Mouse (Mus musculus): ENCODE results near the gene Cd22. TPM values are rescaled to one million over a fixed set of nuclear protein-coding genes. Genes with fewer than 3 reads are reported as not detected.

The Cd22 gene
- polyA plus RNA-seq, 1 experiment from 2014 or later = 0.21 TPM

DNA sequence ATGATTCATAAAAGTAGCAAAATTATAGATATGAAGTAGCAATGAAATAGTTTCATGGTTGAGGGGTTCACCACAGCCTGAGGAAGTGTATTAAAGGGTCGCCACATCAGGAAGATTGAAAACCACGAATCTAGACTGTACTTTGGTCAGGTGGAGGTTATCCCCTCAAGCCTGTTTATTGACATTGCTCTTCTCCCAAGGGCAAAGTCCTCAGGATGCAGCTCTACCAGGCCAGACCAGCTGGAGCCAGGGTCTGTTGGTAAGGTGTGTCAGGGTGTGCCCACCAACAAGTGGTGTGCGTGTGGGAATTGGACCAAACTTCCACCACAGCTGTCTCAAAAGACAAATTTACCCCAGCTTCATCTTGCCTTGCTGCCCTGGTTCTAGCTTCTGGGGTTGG lies 15.1 kb upstream of the Cd22 start:
- no peak overlapping the region for H3K4me2 ChIP-seq
- ATAC-seq = no peak; the same call in 1 of the 2 replicates

DNA sequence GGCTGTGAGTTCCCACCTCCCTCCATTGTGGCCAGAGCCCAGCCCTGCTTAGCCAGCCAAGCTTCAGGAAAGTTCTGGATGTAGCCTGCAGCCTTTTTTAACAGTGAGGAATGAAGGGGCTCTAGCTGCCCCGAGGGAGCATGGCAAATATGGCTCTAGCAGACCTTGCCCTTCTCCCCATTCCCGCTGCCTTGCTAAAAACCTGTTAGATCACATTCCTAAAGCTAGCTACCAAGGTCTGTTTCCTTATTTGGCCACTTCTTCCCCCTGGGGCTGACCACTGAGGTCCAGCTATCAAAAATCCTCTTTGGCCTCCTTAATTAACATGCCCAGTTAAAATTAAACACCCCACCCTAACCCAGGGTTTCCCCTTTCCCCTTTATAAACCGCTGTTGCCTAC lies 12.4 kb upstream of the Cd22 start:
- ATAC-seq = no peak
- Histone ChIP-seq H3K27me3 (replicated peaks) (no peaks in the 10 kb centered on the region), H3K4me3 (no peak overlapping the region), H3K36me3 (no peaks in the 10 kb centered on the region), H3K4me1 (no peaks in the 10 kb centered on the region), H3K27ac (no peak overlapping the region), H3K4me2 (no peak overlapping the region), H3K9me3 (replicated peaks) (no peaks in the 10 kb centered on the region), H3K9ac (no peak overlapping the region)
- 44% methylated on average over 3 of the region's 3 CpGs for WGBS (ENCODE audit: insufficient replicate concordance)

More for the DNA sequence above, 15.1 kb upstream of the Cd22 start:
- Histone ChIP-seq H3K4me3 (no peak overlapping the region), H3K27me3 (replicated peaks) (no peaks in the 10 kb centered on the region), H3K9ac (no peak overlapping the region), H3K27ac (no peak overlapping the region), H3K9me3 (replicated peaks) (no peaks in the 10 kb centered on the region), H3K4me1 (no peaks in the 10 kb centered on the region), H3K36me3 (no peaks in the 10 kb centered on the region)
- WGBS (ENCODE audit: insufficient replicate concordance) = 58% methylated on average over 3 of the region's 3 CpGs

DNA sequence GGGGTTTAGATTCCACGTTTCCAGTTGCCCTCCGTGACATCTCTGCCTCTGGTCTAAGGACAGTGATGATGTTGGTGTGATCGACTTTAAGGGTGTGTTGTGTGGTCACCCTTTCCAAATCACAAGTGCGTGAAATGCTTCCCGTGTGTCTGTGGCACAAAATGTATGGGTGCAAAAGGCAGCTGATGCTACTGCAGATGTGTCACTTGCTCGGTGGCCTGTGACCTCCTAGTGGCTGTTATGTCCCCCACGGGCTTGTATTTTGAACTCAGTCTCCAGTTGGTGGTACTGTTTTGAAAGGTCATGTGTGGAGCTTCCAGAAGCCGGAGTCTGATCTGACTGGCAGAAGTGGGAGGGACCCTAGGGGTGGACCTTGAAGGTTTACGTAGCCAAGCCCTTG lies 11.6 kb upstream of the Cd22 start:
- Histone ChIP-seq H3K4me1 (no peaks in the 10 kb centered on the region), H3K27ac (no peak overlapping the region), H3K9me3 (replicated peaks) (no peaks in the 10 kb centered on the region), H3K36me3 (no peaks in the 10 kb centered on the region), H3K4me3 (no peak overlapping the region), H3K27me3 (replicated peaks) (no peaks in the 10 kb centered on the region), H3K4me2 (no peak overlapping the region), H3K9ac (no peak overlapping the region)
- 70% methylated on average over 9 of the region's 9 CpGs for WGBS (ENCODE audit: insufficient replicate concordance)
- ATAC-seq = no peak

DNA sequence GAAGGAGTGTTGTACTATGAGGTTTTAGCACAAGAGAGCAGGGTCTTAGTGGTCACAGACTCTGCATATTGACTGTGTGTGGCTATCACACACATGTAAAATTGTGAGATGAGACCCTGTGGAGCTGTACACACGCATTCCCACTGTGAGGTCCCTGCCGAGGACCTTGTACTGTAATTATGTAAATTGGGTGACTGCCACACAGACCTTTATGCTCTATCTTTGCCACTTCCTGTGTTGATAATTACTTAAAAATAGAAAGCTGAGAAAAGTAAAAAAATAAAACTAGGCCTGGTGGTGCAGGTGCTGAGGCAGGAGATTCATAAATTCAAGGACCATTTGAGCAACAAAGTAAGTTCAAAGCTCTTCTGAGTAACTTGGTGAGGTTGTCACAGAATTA lies 10.5 kb upstream of the Cd22 start:
- Histone ChIP-seq H3K9ac (no peak overlapping the region), H3K4me1 (no peaks in the 10 kb centered on the region), H3K36me3 (no peaks in the 10 kb centered on the region), H3K27me3 (replicated peaks) (no peaks in the 10 kb centered on the region), H3K9me3 (replicated peaks) (no peaks in the 10 kb centered on the region), H3K4me3 (no peak overlapping the region), H3K4me2 (no peak overlapping the region), H3K27ac (no peak overlapping the region)
- 45% methylated on average over 2 of the region's 2 CpGs for WGBS (ENCODE audit: insufficient replicate concordance)
- ATAC-seq = no peak

DNA sequence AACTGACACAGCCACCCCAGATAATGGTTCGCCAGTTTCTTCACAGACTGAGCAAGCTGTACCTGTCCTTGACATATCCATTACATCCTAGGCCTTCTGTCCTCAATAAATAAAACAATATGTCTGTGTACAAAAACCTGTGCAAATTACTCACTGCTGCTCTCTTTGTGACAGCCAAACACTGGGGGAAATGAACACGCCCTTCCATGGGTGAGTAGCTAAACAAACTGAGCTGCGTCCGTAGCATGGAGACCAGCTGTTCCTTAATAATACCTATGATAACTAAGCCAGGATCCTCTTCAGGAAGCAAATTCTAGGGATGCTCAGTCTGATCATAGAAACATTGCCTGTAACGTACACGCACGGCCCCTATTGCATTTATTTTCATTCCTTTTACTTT lies 8.6 kb upstream of the Cd22 start:
- Histone ChIP-seq H3K36me3 (no peaks in the 10 kb centered on the region), H3K9ac (no peak overlapping the region), H3K4me3 (no peak overlapping the region), H3K27me3 (replicated peaks) (no peaks in the 10 kb centered on the region), H3K4me2 (no peak overlapping the region), H3K9me3 (replicated peaks) (no peaks in the 10 kb centered on the region), H3K27ac (no peak overlapping the region), H3K4me1 (no peaks in the 10 kb centered on the region)
- 70% methylated on average over 7 of the region's 7 CpGs for WGBS (ENCODE audit: insufficient replicate concordance)
- ATAC-seq = no peak

DNA sequence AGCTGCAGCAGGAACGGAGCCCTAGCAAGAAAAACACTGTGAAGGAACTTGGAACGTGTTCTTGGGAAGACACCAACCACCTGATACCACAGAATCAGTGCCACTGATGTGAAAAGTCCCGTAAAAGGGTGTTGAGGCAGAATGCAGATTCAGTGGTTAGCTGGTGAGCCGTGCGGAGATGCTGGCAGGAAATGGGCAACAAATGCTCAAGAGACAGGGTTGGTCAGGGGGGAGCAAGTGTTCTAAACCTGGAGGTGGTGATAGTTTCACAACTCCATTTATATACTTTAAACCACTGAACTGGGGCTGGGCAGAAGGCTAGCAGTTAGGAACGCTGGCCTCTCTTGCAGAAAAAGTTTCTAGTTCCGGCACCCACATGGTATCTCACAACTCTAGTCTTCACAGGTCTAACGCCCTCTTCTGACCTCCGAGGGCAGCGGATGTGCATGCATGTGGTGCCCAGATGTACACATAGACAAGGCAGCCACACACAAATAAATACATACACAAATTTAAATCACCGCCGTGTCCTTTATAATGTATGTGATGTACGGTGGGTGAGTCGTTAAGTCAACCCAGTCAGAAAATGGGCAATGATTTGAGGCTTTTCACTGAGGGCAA lies 7.5 kb upstream of the Cd22 start:
- Histone ChIP-seq H3K27ac (no peak overlapping the region), H3K9me3 (replicated peaks) (no peaks in the 10 kb centered on the region), H3K9ac (no peak overlapping the region), H3K4me3 (no peak overlapping the region), H3K27me3 (replicated peaks) (no peaks in the 10 kb centered on the region), H3K4me2 (no peak overlapping the region), H3K36me3 (no peaks in the 10 kb centered on the region), H3K4me1 (no peaks in the 10 kb centered on the region)
- WGBS (ENCODE audit: insufficient replicate concordance) = 67% methylated on average over 14 of the region's 14 CpGs
- no peak for ATAC-seq

DNA sequence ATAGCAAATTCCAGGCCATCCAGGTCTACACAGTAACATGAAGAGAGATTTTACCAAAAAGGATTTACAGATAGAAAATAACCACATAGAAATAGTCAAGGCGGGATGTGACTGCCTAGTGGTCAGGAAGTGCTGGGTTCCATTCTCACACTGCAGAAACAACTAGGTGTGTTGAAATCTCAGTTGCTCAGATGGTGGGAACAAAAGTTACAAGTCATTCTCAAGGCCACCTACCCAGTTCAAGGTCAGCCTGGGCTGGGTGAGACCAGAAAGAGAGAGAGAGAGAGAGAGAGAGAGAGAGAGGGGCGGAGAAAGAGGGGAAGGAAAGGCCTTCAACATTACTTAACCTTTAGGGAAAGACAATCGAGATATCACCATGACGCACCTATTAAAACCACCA lies 6.7 kb upstream of the Cd22 start:
- no peaks in the 10 kb centered on the region for H3K9me3 ChIP-seq (replicated peaks)
- no peak overlapping the region for H3K4me2 ChIP-seq
- no peak overlapping the region for H3K4me3 ChIP-seq
- H3K27me3 ChIP-seq (replicated peaks) = no peaks in the 10 kb centered on the region
- ATAC-seq = no peak
- 63% methylated on average over 4 of the region's 4 CpGs for WGBS (ENCODE audit: insufficient replicate concordance)
- H3K9ac ChIP-seq = no peak overlapping the region
- H3K36me3 ChIP-seq = no peaks in the 10 kb centered on the region
- no peak overlapping the region for H3K27ac ChIP-seq
- H3K4me1 ChIP-seq = no peaks in the 10 kb centered on the region

DNA sequence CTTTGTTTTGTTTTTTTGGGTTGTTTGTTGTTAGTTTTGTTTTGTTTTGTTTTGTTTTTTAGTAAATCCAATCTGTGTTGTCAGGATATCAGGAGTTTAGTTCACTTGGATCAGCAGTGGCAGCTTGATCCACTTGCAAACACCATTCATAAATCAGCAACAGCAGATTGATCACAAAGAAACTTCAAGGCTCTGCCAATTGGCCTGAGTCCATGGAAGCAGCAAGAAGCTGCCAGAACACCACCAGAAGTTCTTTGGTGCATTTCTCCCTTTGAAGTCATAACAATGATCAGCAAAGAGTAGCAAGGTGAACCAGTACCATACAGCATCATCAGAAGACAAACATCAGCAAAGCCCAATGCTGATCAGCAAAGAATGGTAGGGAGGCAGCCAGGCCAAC lies 3.9 kb upstream of the Cd22 start:
- no peaks in the 10 kb centered on the region for H3K36me3 ChIP-seq
- ATAC-seq = no peak
- no peaks in the 10 kb centered on the region for H3K27me3 ChIP-seq (replicated peaks)
- no peaks in the 10 kb centered on the region for H3K9me3 ChIP-seq (replicated peaks)
- no peak overlapping the region for H3K9ac ChIP-seq
- H3K4me3 ChIP-seq = no peak overlapping the region
- H3K27ac ChIP-seq = no peak overlapping the region
- no peaks in the 10 kb centered on the region for H3K4me1 ChIP-seq
- no peak overlapping the region for H3K4me2 ChIP-seq

DNA sequence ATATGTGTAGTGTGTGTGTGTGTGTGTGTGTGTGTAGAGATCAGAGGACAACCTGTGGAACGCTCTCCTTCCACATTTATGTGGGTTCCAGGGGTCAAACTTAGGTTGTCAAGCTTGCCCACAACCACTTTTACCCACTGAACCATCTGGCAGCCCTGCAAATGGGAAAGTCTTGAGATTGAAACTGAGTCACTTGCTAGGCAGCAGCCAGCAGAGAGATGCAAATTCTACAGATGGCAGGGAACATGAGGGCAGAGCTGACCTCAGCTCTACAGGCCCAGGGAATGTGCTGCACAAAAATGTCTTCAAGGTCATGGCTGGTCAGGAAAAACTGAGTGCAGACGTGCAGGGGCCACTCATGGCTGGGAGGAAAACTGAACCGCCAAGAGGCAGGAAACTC lies 1.2 kb upstream of the Cd22 start:
- Histone ChIP-seq H3K4me2 (no peak overlapping the region), H3K4me1 (no peaks in the 10 kb centered on the region), H3K9me3 (replicated peaks) (no peaks in the 10 kb centered on the region), H3K27ac (no peak overlapping the region), H3K4me3 (no peak overlapping the region), H3K36me3 (no peaks in the 10 kb centered on the region), H3K9ac (no peak overlapping the region), H3K27me3 (replicated peaks) (no peaks in the 10 kb centered on the region)
- ATAC-seq = no peak
- WGBS (ENCODE audit: insufficient replicate concordance) = 67% methylated on average over 3 of the region's 3 CpGs

DNA sequence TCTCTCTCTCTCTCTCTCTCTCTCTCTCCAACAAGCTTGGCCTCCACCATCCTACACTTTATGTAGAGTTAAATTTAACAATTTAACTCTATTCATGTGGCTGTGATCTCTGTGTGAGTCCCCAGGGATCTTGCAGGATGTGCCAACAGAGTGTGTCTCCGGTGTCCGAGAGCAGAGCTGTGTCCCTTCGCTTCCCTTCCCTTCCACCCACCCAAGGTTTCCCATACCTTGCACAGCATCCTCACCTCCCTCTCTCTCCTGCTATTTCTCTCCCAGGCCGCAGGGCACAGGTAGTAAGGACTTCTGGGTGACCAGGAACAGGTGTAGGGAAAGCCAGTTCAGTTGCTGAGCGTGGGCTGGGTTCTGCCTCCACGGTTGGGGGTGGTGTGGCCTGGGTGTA lies 1.2 kb downstream of the Cd22 start:
- Histone ChIP-seq H3K27ac (no peak overlapping the region), H3K27me3 (replicated peaks) (peaks cover 1% of the 10 kb centered on the region; the same call in 1 of the 2 replicates), H3K36me3 (no peaks in the 10 kb centered on the region), H3K9ac (no peak overlapping the region), H3K9me3 (replicated peaks) (no peaks in the 10 kb centered on the region), H3K4me3 (no peak overlapping the region), H3K4me1 (no peaks in the 10 kb centered on the region), H3K4me2 (no peak overlapping the region)
- 56% methylated on average over 6 of the region's 6 CpGs for WGBS (ENCODE audit: insufficient replicate concordance)
- ATAC-seq = no peak

DNA sequence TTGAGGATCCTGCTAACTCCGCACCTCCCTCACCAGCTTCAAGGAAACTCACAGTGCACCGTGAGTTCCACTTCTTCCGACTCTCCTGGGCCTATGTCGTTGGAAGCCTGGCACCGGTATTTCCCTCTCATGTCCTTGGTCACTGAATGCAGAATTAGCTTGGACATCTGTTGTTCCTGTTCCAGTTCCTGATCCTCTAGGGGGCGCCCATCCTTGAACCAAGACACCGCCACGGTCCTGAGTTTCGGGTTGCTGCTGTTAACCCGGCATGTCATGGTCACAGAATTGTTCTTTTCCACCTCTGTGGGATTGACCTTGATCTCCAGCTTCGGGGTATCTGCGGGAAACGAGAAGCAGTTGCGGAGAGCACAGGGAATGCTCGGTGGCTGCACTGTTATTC lies 7.1 kb downstream of the Cd22 start:
- Histone ChIP-seq H3K9me3 (replicated peaks) (no peaks in the 10 kb centered on the region), H3K27me3 (replicated peaks) (peaks cover 13% of the 10 kb centered on the region), H3K36me3 (no peaks in the 10 kb centered on the region), H3K4me2 (no peak overlapping the region), H3K4me1 (no peaks in the 10 kb centered on the region), H3K9ac (no peak overlapping the region), H3K27ac (no peak overlapping the region), H3K4me3 (no peak overlapping the region)
- ATAC-seq = no peak
- 17% methylated on average over 15 of the region's 15 CpGs for WGBS (ENCODE audit: insufficient replicate concordance)

DNA sequence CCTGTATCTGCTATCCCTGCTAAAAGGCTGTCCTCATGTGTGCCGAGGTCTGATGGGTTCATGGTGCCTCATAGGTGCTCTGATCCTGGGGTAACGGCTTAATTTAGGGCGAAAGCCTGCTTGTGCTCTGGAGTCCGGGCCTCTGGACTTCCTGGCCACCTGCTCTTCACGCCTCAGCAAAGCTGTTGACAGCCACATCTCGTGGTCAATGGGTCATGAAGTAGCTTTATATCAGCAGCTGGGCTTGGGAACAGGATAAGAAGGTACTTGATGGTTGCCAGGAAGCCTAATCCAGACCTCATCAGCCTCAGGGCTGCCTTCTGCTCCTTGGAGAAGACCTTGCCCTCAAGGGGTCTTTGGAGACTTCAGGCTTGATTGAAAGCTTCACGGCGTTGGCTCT lies 16.8 kb downstream of the Cd22 start:
- no peak for ATAC-seq
- H3K4me3 ChIP-seq = no peak overlapping the region
- no peaks in the 10 kb centered on the region for H3K9me3 ChIP-seq (replicated peaks)
- H3K4me1 ChIP-seq = peaks cover 14% of the 10 kb centered on the region
- no peak overlapping the region for H3K4me2 ChIP-seq
- H3K9ac ChIP-seq = no peak overlapping the region
- H3K36me3 ChIP-seq = no peaks in the 10 kb centered on the region
- 53% methylated on average over 8 of the region's 8 CpGs for WGBS (ENCODE audit: insufficient replicate concordance)
- no peaks in the 10 kb centered on the region for H3K27me3 ChIP-seq (replicated peaks)
- H3K27ac ChIP-seq = no peak overlapping the region

DNA sequence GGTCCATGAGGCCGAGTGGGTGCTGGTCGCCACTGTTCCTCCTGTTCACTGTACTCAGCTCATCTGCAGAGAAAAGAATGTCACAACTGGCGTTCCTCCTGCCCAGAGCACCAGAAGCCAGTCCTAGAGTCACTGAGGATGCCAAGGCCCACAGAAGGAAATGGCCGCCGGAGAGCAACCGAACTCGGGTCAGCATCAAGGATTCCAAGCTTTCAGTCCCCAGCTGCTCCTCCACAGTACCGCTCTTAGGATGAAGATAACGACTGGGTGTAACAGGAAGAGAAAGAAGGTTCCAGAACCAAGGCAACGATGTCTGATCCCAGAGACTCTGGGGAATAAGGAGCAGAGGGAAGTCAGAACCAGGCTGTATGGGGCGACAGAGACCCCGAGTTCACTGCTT lies 18.7 kb downstream of the Cd22 start, which contains the start of gene Ffar1:
Ffar1 (minus strand) TSS at position 101 of the 400 bp plus-strand sequence.
- whole genome bisulfite sequencing (ENCODE audit: insufficient replicate concordance) = 72% methylated on average over 12 of the region's 12 CpGs
- H3K27me3 ChIP-seq (replicated peaks) = no peaks in the 10 kb centered on the region; the same call in 1 of the 2 replicates
- ATAC-seq = no peak

More for the DNA sequence above, 18.7 kb downstream of the Cd22 start, which contains the start of gene Ffar1:
- no peaks in the 10 kb centered on the region for H3K9me3 ChIP-seq (replicated peaks)
- no peak within 1 kb of the TSS for H3K4me2 ChIP-seq
- no peak within 1 kb of the TSS for H3K9ac ChIP-seq
- no peak within 1 kb of the TSS for H3K27ac ChIP-seq
- peaks cover 14% of the 10 kb centered on the region for H3K4me1 ChIP-seq
- H3K36me3 ChIP-seq = no peaks in the 10 kb centered on the region
- no peak within 1 kb of the TSS for H3K4me3 ChIP-seq

All from liver, embryonic 12.5 days (tissue).